Mouse (Mus musculus) left cerebral cortex, postnatal 10 days (tissue): ENCODE measurements around the gene Csnk2a1. TPM values are rescaled to one million over a fixed set of nuclear protein-coding genes. Genes with fewer than 3 reads are reported as not detected.
"Not testable (repeated sequence)": the region's sequence is repeated elsewhere in the genome, so short reads cannot be mapped to it uniquely, and the experiment has no call there.

Experiments used
- DNase-seq, 2 experiments: peaks; one replicate each; pipeline ENCODE4 v3.0.0; 2021 to 2022; ENCODE audit warnings: low spot score in 2 of 2, mixed read lengths in 1 of 2; ENCODE audit errors: extremely low spot score in 1 of 2
- intact Hi-C: fragments of 180-260 bp; cut with DNase I; formaldehyde crosslinking; loops from one replicate; pipeline ENCODE4 v1.15.1; 2025
- total RNA-seq, 2 experiments: library from RNA; stranded (reverse); gene quantifications; 2 replicates each; pipeline ENCODE4 v1.2.3; 2021

Csnk2a1 gene
- 100 to 1,000 TPM; 129 to 133 TPM for total RNA-seq

- peak; percentile 92 to 94 for DNase-seq
- intact Hi-C loops: no loop called here
These were observed at the start of gene Csnk2a1 for GRCm38 (mm10) chr2:152226248-152227050. Gene Csnk2a1, plus strand, starts transcription at chr2:152226839.

- intact Hi-C loops: no loop called here
- peak in 1 of 2 experiments; percentile 86 for DNase-seq
These were observed 49.4 kb upstream of the Csnk2a1 start for GRCm38 (mm10) chr2:152177162-152177805.

- intact Hi-C loops: no loop called here
These were observed 48.9 kb upstream of the Csnk2a1 start for GRCm38 (mm10) chr2:152177806-152178170.

DNA sequence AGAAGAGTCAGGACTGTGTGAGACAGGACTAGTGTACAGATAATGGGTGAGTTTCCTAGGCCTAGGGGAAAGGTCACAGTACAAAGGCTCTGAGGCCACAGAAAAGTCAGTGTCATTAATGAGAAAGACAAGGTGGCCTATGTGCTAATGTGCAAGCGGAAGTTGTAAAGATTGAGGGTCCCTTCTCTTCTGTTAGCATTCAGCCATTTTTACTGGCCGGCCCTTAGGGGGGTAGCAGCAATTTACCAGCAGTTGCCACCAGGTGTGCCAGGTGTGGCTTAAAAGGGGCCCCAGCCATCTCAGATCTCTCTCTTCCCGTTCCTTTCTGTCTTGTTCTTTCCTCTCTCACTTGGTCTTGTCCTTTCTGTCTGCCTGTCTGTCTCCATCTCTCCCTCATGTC is 48.3 kb upstream of the Csnk2a1 start:
- intact Hi-C loops: no loop called here
- DNase-seq: no peak

More at GRCm38 (mm10) chr2:152177806-152178170, 48.9 kb upstream of the Csnk2a1 start:
- no peak for DNase-seq

- no peak for DNase-seq
- intact Hi-C loops: no loop called here
These were observed 47.3 kb upstream of the Csnk2a1 start for GRCm38 (mm10) chr2:152179301-152179700.

GRCm38 (mm10) chr2:152180323-152180722 is 46.3 kb upstream of the Csnk2a1 start:
- intact Hi-C loops: no loop called here

DNA sequence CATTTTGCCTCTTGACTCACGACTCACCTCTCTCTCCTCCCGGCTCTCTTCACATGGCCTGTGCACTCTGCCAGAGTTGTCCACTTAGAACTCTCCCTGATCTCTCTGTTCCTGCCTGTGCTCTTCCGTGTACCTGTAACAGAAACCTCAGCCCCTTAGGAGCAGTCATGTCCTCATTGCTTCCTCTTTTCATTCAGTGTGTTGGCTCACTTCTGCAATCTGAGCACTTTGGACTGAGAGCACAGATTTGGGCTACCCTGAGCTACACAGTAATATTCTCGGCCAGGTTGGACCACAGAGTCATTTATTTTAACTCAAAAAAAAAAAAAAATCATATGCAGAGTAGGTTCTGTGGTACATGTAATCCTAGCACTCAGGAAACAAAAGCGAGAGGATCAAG is 39.5 kb upstream of the Csnk2a1 start:
- intact Hi-C loops: no loop called here
- no peak for DNase-seq

More at GRCm38 (mm10) chr2:152180323-152180722, 46.3 kb upstream of the Csnk2a1 start:
- DNase-seq: peak in 1 of 2 experiments; percentile 84

- intact Hi-C loops: no loop called here
These were observed 37.4 kb upstream of the Csnk2a1 start for GRCm38 (mm10) chr2:152189213-152189612.

DNA sequence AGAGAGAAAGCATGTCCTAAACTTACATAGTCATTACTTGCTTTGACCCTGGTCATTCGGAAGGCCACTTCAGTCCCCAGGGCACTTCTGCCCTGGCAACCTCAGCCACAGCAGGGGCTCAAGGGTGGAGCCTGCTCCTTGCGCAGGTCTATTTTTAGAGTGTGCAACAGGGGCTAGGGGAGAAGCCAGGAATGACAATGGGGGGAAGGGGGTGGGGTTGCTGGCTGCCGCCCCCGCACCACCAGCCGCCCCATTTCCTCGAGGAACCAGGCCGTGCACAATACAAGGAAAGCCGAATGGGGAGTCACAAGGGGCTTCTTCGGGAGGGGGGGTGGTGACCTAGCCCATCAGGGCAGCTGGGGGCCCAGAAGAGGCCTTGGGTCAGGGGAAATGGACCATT is 37.0 kb upstream of the Csnk2a1 start:
- intact Hi-C loops: no loop called here
- peak in 1 of 2 experiments; percentile 59 for DNase-seq

More at GRCm38 (mm10) chr2:152189213-152189612, 37.4 kb upstream of the Csnk2a1 start:
- no peak for DNase-seq

DNA sequence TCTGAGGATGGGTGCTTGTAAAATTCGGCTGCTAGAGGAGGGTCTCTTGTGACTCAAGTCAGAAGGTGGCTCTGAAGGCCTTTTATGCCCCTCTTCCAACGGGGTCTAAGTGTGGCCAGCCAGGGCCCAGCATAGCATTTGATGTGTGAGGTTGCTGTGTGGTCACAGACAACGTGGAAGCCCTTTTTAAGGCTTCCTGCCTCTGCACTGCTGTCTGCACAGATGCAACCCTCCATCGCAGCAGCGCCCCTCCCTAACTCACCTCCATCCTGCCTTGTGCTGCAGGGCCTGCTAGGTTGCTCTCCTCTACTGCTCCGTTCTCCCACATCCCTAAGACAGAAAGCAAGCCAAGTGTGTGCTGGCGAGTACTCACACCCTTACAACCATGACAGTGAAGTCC is 36.5 kb upstream of the Csnk2a1 start:
- intact Hi-C loops: no loop called here
- DNase-seq: no peak

DNA sequence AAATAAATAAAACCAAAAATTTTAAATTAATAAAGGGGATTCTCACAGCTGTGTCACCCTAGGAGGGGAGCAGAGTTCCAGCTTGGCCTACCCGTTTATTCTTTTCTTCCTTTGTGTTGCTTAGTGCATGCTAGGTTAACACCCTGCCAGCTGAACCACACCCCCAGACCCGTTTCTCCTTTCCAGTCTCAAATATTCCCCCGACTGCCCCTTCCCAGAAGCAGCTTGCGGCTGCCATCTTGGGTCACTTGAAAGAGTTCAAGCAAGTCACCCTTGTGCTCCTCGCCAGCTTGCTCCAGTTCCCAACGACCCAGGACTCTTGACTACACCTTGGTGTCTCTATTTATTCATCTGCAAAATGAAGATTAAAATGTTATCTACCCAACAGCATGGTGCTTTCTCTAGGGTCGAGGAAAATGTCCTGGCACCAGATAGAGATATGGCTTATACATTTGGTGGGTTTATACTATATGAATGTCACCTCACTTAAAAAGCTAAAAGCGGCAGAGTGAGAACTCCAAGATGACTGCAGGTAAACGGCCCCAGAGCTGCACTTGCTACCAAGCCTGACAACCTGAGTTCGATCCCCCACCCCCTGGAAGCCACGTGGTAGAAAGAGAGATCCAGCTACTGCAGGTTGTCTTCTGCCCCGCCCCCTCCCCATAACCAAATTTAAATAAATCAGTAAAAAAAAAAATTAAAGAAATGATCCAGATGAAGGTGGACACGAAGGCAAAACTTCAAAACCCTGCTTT is 33.9 kb upstream of the Csnk2a1 start:
- intact Hi-C loops: no loop called here
- DNase-seq: no peak

- DNase-seq: no peak
- intact Hi-C loops: no loop called here
These were observed 33.3 kb upstream of the Csnk2a1 start for GRCm38 (mm10) chr2:152193346-152193710.

DNA sequence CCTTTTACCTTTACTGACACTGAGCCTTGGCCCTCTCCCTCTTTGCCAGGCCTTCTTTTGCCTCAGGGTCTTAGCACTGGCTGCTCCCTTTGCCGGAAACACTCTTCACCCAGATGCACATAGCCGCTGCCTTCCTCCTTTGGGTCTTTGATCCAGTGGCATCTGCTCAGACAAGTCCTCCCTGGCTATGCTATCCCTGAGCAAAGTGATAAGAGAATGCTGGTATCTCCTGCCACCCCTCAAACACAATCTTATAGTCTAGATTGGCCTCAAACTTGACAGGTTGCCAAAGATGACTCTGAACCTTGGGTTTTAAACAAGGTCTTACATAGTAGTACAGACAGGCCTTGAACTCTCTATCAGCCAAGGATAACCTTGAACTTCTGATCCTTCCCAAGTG is 32.1 kb upstream of the Csnk2a1 start:
- no peak for DNase-seq
- intact Hi-C loops: no loop called here

DNA sequence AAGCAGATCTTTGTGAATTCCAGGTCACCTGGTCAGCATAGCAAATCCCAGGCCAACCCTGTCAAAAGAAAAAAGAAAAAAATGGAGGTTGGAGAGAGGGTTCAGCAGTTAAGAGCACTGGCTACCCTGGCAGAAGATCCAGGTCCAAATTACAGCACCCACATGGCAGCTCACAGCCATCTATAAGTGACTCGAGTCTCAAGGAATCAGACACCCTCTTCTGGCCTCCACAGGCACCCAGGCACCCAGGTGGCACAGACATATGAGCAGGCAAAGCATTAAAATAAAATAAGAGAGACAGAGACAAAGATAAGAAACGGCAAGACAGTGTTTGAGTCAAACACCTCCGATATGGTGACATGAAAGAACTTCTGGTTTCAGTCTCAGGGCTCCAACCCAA is 29.7 kb upstream of the Csnk2a1 start:
- DNase-seq: no peak
- intact Hi-C loops: loop anchor here (2.0 to 5.0 kb wide), 2 partner anchors 84 to 170 kb away; no protein-coding TSS in a partner anchor

DNA sequence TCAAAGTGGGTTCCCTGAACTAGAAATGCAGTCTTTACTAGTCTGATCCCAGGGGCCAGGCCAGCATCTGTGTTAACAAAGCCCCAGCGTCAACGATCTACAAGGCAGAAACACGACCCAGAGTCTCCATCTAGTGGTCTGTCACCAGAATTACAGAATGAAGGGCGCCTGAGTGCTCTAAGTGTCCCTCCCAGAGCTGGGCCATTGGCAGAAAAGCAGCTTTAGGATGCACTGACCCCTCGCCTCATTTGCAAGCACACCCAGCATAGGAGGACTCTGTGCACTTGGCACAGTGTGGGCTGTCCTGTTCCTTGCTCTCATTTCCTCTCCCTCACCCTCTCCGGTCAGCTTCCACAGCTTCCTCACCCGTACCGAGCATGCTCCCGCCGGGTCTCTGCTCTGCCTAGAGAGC is 29.3 kb upstream of the Csnk2a1 start:
- intact Hi-C loops: loop anchor here (2.0 to 5.0 kb wide), 2 partner anchors 85 to 170 kb away; no protein-coding TSS in a partner anchor
- peak; percentile 55 to 57 for DNase-seq

- DNase-seq, intact Hi-C loops: not testable (repeated sequence)
These were observed 20.5 kb upstream of the Csnk2a1 start for GRCm38 (mm10) chr2:152206139-152206538.

GRCm38 (mm10) chr2:152211871-152212270 is 14.8 kb upstream of the Csnk2a1 start:
- intact Hi-C loops: no loop called here
- no peak for DNase-seq

DNA sequence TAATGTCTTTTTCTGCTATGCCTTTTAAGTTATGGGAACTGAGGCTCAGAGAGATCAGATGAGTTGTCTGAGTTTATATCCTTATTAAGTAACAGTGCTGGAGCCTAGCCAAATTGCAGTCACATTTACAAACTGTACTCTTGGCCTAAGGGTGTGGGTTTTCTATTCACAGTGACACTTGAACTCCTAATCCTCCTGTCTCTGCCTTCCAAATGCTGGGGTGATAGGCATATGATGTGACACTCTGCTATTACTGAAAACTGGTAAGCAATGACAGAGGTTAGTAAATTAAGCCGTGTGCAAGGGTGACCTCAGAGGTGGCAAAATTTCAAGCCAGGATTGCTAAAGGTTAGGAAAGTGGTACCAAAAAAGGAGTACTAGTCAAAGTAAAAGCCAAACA is 9.7 kb upstream of the Csnk2a1 start:
- intact Hi-C loops: no loop called here
- DNase-seq: no peak

GRCm38 (mm10) chr2:152223521-152224300 is 2.9 kb upstream of the Csnk2a1 start:
- DNase-seq: peak in 1 of 2 experiments; percentile 33
- intact Hi-C loops: no loop called here
